Mouse (Mus musculus): ENCODE data around the gene 2700081O15Rik. TPM values are rescaled to one million over a fixed set of nuclear protein-coding genes. Genes with fewer than 3 reads are reported as not detected.
A peak's percentile ranks its signal among the peaks of the same experiment; 100 is the strongest.
"Not testable (repeated sequence)": the region's sequence is repeated elsewhere in the genome, so short reads cannot be mapped to it uniquely, and the experiment has no call there.

Gene 2700081O15Rik
- 10 to 100 TPM; 15.3 to 17.7 TPM for total RNA-seq (2021)

DNA sequence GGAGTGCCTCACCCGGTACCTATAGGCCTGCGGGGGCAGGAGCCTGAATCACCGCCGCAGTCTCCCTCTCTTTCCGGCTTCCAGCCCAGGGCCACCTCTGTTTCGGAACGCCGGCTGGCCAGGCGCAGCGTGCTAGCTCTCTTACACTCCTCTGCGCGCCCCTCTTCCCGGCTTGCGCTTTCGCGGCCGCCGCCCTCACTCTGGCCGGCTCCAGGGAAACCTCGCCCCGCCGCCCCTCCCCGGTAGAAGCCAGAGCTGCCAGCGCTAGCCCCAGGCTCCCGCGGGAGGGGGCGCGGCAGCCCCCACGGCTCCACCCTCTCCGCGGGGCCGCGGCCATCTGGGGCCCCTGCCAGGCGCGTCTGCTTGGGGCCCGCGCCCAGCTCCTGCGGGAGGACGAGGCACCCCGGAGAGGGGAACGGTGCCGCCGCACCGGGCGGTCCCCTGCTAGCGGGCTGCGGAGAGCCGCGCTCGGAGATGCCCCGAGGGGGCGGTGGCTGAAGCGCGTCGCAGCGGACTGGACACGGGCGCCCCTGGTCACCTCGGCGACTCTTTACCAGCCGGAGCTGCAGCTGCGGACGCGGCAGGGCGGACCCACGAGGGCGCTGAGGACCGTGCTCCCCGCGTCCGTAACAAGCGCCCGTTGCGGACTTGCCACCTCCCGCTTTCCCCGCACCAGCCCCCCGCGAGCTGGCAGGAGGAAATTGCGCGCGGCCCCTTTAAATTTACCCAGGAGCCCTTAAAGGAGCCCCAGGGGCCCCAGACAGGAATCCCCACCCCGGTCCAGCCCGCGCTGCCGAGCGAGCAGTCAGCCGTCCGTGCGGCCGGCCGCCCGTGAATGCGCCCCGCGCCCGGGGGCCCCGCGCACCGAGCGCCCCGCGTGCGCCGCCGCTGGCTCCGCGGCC, at the start of gene 2700081O15Rik:
Gene 2700081O15Rik (plus strand): TSS at position 792 of the 902 bp plus-strand sequence.
- DNase-seq, result peak; percentile 77 to 89
- intact Hi-C loops (cut with DNase I), result loop anchor here (1.0 to 5.0 kb wide), 4 partner anchors 17 to 350 kb away; partner anchors contain the start of gene Naa40

GRCm38 (mm10) chr19:7369469-7369868, 48.0 kb upstream of the 2700081O15Rik start:
- intact Hi-C loops (cut with DNase I); DNase-seq: not testable (repeated sequence)

DNA sequence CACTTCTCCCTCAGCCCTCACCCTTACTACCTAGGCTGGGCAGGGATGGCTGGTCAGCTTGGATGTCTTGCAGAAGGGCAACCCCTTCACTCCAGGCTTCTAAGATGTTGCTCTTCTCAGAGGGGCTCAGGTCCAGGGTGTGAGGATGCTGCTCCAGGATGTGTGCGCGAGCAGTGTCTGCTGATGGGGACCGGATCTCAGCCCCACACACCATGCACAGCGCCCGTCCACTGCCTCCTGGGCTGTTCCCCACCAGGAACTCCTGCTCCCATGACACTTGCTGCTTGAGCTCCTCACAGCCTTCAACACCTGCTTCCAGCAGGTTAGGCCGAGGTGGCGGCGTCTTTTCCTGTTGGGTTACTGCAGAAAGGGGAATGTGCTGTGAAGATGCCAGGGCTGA, 42.9 kb upstream of the 2700081O15Rik start:
- no peak for DNase-seq
- intact Hi-C loops (cut with DNase I), result no loop called here

DNA sequence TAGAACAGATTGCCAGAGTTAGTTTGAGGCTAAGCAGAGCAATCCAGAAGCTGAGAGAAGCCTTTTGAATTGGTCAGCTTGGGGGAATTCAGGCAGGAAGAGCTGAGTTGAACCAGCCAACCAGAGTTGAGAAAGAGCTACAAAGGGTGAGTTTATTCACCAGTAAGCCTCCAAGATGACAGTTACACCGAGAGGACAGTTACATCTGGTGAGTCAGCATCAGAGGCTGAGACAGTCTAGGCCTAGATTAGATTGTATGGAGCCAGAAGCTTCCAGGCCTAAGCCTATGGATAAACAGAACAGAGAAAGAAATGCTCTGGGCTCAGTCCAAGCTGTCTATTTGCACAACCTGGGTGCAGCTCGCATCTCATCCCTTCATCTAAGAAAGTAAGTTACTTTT, 39.8 kb upstream of the 2700081O15Rik start:
- DNase-seq, result no peak
- intact Hi-C loops (cut with DNase I), result no loop called here

- DNase-seq, result no peak
- intact Hi-C loops (cut with DNase I), result loop anchor here (5.0 kb wide), 1 partner anchor 40 kb away; the partner anchor contains the start of gene Mark2
Measured at GRCm38 (mm10) chr19:7381906-7382247, 35.5 kb upstream of the 2700081O15Rik start.

DNA sequence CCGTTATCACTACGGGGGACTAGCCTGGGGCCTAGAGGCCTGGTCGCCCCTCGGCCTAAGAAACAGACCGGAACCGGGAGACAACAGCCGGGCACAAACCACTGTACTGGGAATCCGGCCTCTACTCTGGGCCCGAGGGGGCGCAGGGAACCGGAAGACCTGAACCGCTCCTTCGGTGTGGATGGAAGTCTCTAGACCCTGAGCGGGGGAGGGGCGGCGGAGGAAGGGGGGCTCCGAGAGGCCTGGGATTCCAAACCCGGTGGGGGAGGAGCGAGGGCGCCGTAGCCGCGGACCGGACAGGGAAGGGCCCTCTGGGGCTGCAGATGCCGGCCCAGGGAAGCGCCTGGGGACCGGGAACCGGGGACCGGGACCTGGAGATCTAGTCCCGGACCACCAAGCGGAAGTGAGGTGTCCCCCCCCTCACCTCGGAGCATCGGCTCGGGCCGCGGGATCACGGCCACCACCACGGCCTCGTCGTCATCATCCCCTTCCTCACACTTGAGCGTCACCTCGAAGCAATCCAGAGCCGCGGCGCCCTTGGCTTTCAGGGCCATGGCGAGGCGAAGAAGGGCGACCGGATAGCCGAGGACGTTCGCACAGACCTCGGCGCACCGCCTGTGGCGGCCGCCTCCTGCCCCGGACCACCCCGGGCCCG, 35.0 kb upstream of the 2700081O15Rik start:
- intact Hi-C loops (cut with DNase I), result loop anchor here (5.0 kb wide), 1 partner anchor 40 kb away; the partner anchor contains the start of gene Mark2
- peak; percentile 58 to 71 for DNase-seq

- DNase-seq, result peak; percentile 99 to 100
- intact Hi-C loops (cut with DNase I), result loop anchor here (1.0 to 5.0 kb wide), 2 partner anchors 33 to 41 kb away; partner anchors contain the start of gene Mark2
Measured at GRCm38 (mm10) chr19:7382903-7383865, 34.2 kb upstream of the 2700081O15Rik start, which contains the start of gene Spindoc. TSS of gene Spindoc (minus strand) at chr19:7382994.

- no peak for DNase-seq
- intact Hi-C loops (cut with DNase I), result no loop called here
Measured at GRCm38 (mm10) chr19:7386042-7386441, 31.4 kb upstream of the 2700081O15Rik start.

DNA sequence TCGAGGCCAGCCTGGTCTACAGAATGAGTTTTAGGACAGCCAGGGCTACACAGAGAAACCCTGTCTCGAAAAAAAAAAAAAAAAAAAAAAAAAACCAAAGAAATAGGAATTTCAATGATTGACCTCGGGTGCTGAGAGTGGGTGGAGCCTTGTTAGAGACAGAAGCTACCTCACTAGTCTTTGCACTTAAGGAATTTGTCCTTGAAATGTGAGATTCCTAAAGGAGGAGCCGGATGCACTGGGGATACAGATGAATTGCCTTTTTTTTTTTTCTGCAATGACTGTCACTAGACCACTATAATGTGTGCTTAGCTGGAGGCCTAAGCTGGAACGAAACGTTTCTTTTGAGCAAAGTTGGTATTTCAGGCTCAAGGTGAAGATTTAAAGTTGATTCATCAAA, 28.9 kb upstream of the 2700081O15Rik start:
- no peak for DNase-seq
- intact Hi-C loops (cut with DNase I), result no loop called here

GRCm38 (mm10) chr19:7396867-7397826, 20.3 kb upstream of the 2700081O15Rik start:
- DNase-seq; intact Hi-C loops (cut with DNase I): not testable (repeated sequence)

- intact Hi-C loops (cut with DNase I); DNase-seq: not testable (repeated sequence)
Measured at GRCm38 (mm10) chr19:7398898-7399297, 18.5 kb upstream of the 2700081O15Rik start.

DNA sequence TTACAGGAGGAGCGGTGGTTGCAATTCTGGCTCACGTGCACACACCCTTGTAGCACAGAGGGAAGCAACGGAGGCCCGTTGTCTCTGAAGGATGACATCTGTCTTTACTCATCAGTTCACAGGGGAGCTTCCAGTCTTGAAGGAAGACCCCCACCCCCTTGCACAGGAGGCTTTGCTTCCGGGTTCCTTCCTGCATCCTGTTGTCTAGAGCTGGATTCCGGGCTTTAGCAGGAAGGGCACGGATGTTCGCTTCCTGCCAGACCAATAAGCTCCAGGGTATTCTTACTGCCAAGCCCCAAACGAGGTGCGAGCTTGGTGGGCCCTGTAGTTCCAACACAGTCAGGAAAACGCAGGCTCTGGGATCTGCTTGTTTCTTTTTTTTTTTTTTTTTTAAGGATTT, 16.8 kb upstream of the 2700081O15Rik start:
- peak; percentile 28 to 33 for DNase-seq
- intact Hi-C loops (cut with DNase I), result loop anchor here (1.0 kb wide), 1 partner anchor 16 kb away; no protein-coding TSS in a partner anchor

DNA sequence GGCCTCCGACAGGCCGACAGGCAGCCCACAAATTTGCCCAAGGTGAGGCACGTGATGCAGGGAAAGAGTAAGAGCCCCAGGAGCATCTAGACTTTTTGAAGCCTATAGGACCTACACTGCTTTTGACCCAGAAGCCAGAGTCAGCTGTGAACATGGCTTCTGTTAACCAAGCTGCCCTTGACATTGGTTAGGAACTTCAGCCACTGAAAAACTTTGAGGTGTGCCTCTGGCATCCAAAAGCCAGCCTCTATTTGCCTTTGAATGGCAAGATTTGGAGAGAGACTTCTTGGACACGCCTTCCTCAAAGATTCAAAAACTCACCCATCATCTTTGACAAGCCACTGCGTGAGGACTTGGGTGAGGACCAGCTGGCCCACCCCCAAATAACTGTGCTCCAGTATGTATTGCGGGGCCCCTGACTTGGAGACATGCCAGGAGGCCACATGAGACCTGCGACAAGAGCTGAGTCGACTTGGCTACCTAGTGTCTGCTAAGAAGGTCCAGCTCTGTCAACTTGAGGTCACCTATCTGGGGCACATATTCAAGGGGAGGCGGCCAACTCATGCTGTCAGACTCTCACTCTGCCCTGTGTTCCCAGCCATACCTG, 12.7 kb upstream of the 2700081O15Rik start:
- intact Hi-C loops (cut with DNase I), result no loop called here
- no peak for DNase-seq

- intact Hi-C loops (cut with DNase I), result no loop called here
- no peak for DNase-seq
Measured at GRCm38 (mm10) chr19:7412361-7412760, 5.1 kb upstream of the 2700081O15Rik start.

- intact Hi-C loops (cut with DNase I), result loop anchor here (1.0 to 5.0 kb wide), 4 partner anchors 16 to 349 kb away; partner anchors contain the start of gene Naa40
- DNase-seq, result peak in 1 of 2 experiments; percentile 20
Measured at GRCm38 (mm10) chr19:7415916-7416833, 1.2 kb upstream of the 2700081O15Rik start.

DNA sequence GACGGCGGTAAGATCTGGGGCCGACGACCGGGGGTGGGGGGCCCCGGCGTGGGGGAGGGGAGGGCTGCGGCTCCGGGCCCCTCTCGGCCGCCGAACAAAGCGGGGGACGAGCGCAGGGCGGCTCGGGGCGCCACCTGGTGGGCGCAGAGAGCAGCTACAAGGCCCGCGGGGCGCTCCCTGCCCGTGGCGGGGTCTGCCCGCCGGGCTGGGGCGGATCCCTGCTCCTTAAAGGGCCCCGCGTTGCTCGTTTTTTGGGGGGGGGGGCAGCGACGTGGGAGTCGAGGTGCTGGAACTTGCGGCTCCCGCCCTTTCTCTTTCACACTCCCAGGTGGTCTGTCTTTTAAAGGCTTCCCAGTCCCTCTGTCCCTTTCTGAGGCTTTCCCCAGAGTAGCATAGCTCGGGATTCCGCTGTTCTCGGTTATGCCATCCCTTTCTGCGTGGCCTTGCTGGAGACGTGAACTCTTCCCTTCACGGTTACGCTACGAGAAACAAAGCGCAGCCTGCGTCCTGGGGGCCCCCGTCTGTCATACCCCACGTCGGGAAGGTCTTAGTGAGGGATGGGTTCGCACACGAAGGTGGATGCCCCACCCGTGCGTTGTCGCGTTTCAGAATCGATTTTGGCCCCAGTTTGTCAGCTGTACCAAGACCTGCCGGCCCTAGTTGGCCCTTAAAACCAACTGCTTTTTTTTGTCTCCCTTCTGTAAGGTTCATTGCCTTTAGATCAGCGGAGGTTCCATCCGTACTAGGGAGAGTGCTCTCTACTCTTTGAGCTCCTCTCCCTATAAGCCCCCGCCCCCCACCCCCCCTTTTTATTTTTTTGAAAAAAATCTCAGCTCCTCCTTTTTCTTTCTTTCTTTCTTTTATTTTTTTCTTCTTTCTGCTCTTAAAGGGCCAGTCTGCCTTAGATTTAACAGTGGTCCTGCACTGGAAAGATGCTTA, 755 bp downstream of the 2700081O15Rik start:
- peak; percentile 90 to 91 for DNase-seq
- intact Hi-C loops (cut with DNase I), result loop anchor here (1.0 to 5.0 kb wide), 5 partner anchors 77 to 351 kb away; partner anchors contain the start of genes Mark2 and Naa40

Data from heart, postnatal 36 days (tissue).